In genomic region chr5:123626631-123627030, GRCm38 (mm10) we compare ENCODE assay signal across 9 mouse cellular contexts. TPM values are rescaled to one million over a fixed set of nuclear protein-coding genes. Genes with fewer than 3 reads are reported as not detected.
DNase-seq lines count a peak whose midpoint lies in the region; ATAC-seq and TF ChIP-seq lines count a peak whose summit lies in the region.
"Had no signal": no experiment of that assay in that cellular context is flagged by ENCODE, and none has a peak within 500 bp of the region (broad histone marks: within the 10 kb centered on the region; RNA-seq: fewer than 3 reads in every experiment).

No protein-coding gene starts in this region.

- H3K4me1 ChIP-seq in hindbrain, embryonic 10.5 days (replicated peaks): peaks cover 8% of the 10 kb centered on the region
- H3K4me1 ChIP-seq in hindbrain, embryonic 13.5 days (replicated peaks): no peaks in the 10 kb centered on the region
- no peaks in the 10 kb centered on the region for H3K4me1 ChIP-seq in stomach, embryonic 14.5 days (ENCODE audit: control insufficient read depth, insufficient read depth, low read length)
- H3K4me1 ChIP-seq: limb, embryonic 12.5 days had no signal

- peak; percentile 60 for DNase-seq in hindbrain, embryonic 10.5 days (ENCODE audit: low spot score)
- DNase-seq in CD8-positive naive resting alpha-beta T cell, adult 2 months (ENCODE audit: low read depth in 2 of 2, low spot score in 2 of 2): peak; percentile 50 to 61
- peak; percentile 72 for DNase-seq in brain, embryonic 14.5 days (ENCODE audit: low read depth)
- DNase-seq in gastrocnemius, adult 2 months: peak; percentile 79
- DNase-seq in kidney, postnatal 25 days: peak; percentile 75 to 86

- no peak overlapping the region for H3K4me3 ChIP-seq in hindbrain, embryonic 10.5 days
- H3K4me3 ChIP-seq in hindbrain, embryonic 13.5 days: no peak overlapping the region
- no peak overlapping the region for H3K4me3 ChIP-seq in gastrocnemius, adult 2 months
- no peak overlapping the region for H3K4me3 ChIP-seq in stomach, embryonic 14.5 days (ENCODE audit: low read depth, low read length)
- H3K4me3 ChIP-seq: limb, embryonic 12.5 days had no signal

- 34% methylated on average over 8 of the region's 8 CpGs for WGBS in hindbrain, embryonic 10.5 days
- 24% methylated on average over 8 of the region's 8 CpGs for WGBS in hindbrain, embryonic 13.5 days
- WGBS in stomach, embryonic 14.5 days: 30% methylated on average over 8 of the region's 8 CpGs

- no peak overlapping the region for H3K4me2 ChIP-seq in hindbrain, embryonic 13.5 days
- no peak overlapping the region for H3K4me2 ChIP-seq in stomach, embryonic 14.5 days (replicated peaks; ENCODE audit: low read depth, low read length)
- H3K4me2 ChIP-seq: limb, embryonic 12.5 days had no signal

- no peaks in the 10 kb centered on the region for H3K27me3 ChIP-seq in hindbrain, embryonic 10.5 days (ENCODE audit: insufficient read depth, poor library complexity, severe bottlenecking)
- H3K27me3 ChIP-seq in hindbrain, embryonic 13.5 days: no peaks in the 10 kb centered on the region
- no peaks in the 10 kb centered on the region for H3K27me3 ChIP-seq in stomach, embryonic 14.5 days (ENCODE audit: control insufficient read depth, insufficient read depth, low read length)
- H3K27me3 ChIP-seq: limb, embryonic 12.5 days had no signal

- no peaks in the 10 kb centered on the region for H3K9me3 ChIP-seq in hindbrain, embryonic 10.5 days
- H3K9me3 ChIP-seq in hindbrain, embryonic 13.5 days: no peaks in the 10 kb centered on the region
- H3K9me3 ChIP-seq in stomach, embryonic 14.5 days (ENCODE audit: control insufficient read depth, low read depth, low read length): no peaks in the 10 kb centered on the region
- H3K9me3 ChIP-seq: limb, embryonic 12.5 days had no signal

- no peak overlapping the region for H3K27ac ChIP-seq in hindbrain, embryonic 10.5 days
- no peak overlapping the region for H3K27ac ChIP-seq in hindbrain, embryonic 13.5 days
- H3K27ac ChIP-seq in gastrocnemius, adult 2 months: peak overlapping the region; percentile 53; the same call in 1 of the 2 replicates
- H3K27ac ChIP-seq in stomach, embryonic 14.5 days (ENCODE audit: low read length): no peak overlapping the region
- H3K27ac ChIP-seq: limb, embryonic 12.5 days had no signal

- peak; percentile 65; the same call in 1 of the 2 replicates for TF ChIP-seq CTCF in brain, embryonic 14.5 days (IDR thresholded peaks at IDR 0.05; ENCODE audit: borderline replicate concordance, extremely low read depth, insufficient read depth, insufficient read length)
- peak; percentile 66 for TF ChIP-seq CTCF in gastrocnemius, adult 2 months (IDR thresholded peaks at IDR 0.05)

- TF ChIP-seq POLR2A in brain, embryonic 14.5 days (IDR thresholded peaks at IDR 0.05; ENCODE audit: borderline replicate concordance, extremely low read depth, insufficient read depth, insufficient read length, poor library complexity, severe bottlenecking): no peak

- ATAC-seq in hindbrain, embryonic 13.5 days (ENCODE audit: low FRiP score): no peak
- ATAC-seq in megakaryocyte, adult 5-6 weeks (ENCODE audit: poor library complexity, severe bottlenecking): peak; percentile 66
- ATAC-seq in stomach, embryonic 14.5 days (ENCODE audit: insufficient number of reproducible peaks, insufficient read depth, low FRiP score, low read depth): 0 out of 2 replicates have a peak, but pooled peaks have one; percentile 53

- intact Hi-C loops in gastrocnemius, adult 2 months (cut with DNase I): loop anchor here (1.0 to 2.0 kb wide), 2 partner anchors 73 to 280 kb away; partner anchors contain the start of gene Denr

- peaks cover 64% of the 10 kb centered on the region for H3K36me3 ChIP-seq in hindbrain, embryonic 10.5 days
- H3K36me3 ChIP-seq in hindbrain, embryonic 13.5 days: peaks cover 70% of the 10 kb centered on the region
- H3K36me3 ChIP-seq in stomach, embryonic 14.5 days (ENCODE audit: control insufficient read depth, insufficient read depth, low read length): peaks cover 19% of the 10 kb centered on the region

- H3K9ac ChIP-seq in hindbrain, embryonic 13.5 days: no peak overlapping the region
- no peak overlapping the region for H3K9ac ChIP-seq in stomach, embryonic 14.5 days (replicated peaks; ENCODE audit: low read depth, low read length)
- H3K9ac ChIP-seq: limb, embryonic 12.5 days had no signal

RNA-seq across cellular contexts. Expression of gene Vps33a, which starts 53.8 kb away (rescaled TPM):
- 35.8 and 37.6 TPM in 2 replicates for polyA plus RNA-seq in hindbrain, embryonic 10.5 days (2016; fragmentation: Nextera tagmentation; extraction: Ambion mirVana)
- polyA plus RNA-seq in hindbrain, embryonic 13.5 days (2015; fragmentation: Nextera tagmentation; extraction: Ambion mirVana): 39.9 and 44.9 TPM in 2 replicates
- polyA plus RNA-seq in brain, embryonic 14.5 days (2012; rRNA removed): 32.4 and 45.6 TPM in 2 replicates
- 10 to 100 TPM; 34.0 to 36.7 TPM for total RNA-seq in gastrocnemius, adult 2 months (2021)
- total RNA-seq in megakaryocyte, adult 5-6 weeks (2015): 22.7 and 23.3 TPM in 2 replicates
- 29.5 and 35.5 TPM in 2 replicates for total RNA-seq in megakaryocyte, adult 5-6 weeks (2017)
- polyA plus RNA-seq in stomach, embryonic 14.5 days (2014; fragmentation: Nextera tagmentation; extraction: Ambion mirVana): 25.4 and 27.2 TPM in 2 replicates

RNA-seq across cellular contexts. Expression of gene Clip1, which starts 57.8 kb away (rescaled TPM):
- 44.4 and 52.0 TPM in 2 replicates for polyA plus RNA-seq in hindbrain, embryonic 10.5 days (2016; fragmentation: Nextera tagmentation; extraction: Ambion mirVana)
- 80.2 and 84.8 TPM in 2 replicates for polyA plus RNA-seq in hindbrain, embryonic 13.5 days (2015; fragmentation: Nextera tagmentation; extraction: Ambion mirVana)
- 73.9 and 94.8 TPM in 2 replicates for polyA plus RNA-seq in brain, embryonic 14.5 days (2012; rRNA removed)
- total RNA-seq in gastrocnemius, adult 2 months (2021): 100 to 1,000 TPM; 286 to 331 TPM
- 45.5 and 46.9 TPM in 2 replicates for total RNA-seq in megakaryocyte, adult 5-6 weeks (2015)
- total RNA-seq in megakaryocyte, adult 5-6 weeks (2017): 96.0 and 126 TPM in 2 replicates
- 39.5 and 40.5 TPM in 2 replicates for polyA plus RNA-seq in stomach, embryonic 14.5 days (2014; fragmentation: Nextera tagmentation; extraction: Ambion mirVana)
